Mouse (Mus musculus) embryonic facial prominence, embryonic 15.5 days (tissue): ENCODE measurements at regions not wholly inside any gene's neighbourhood (a gene's known extent, or its start where the extent isn't known, plus 50 kb on each side); places are given as distances from the start of the nearest gene placed in this dataset.

Experiments
- ATAC-seq: fragments of 200-750 bp; cut with Nextera tagmentation; 2 replicates; pipeline ENCODE4 v1.8.0; 2017; ENCODE audit warnings: low read depth, moderate TSS enrichment; ENCODE audit not compliant: insufficient number of reproducible peaks, low FRiP score, low TSS enrichment
- H3K27ac ChIP-seq: fragments of 300-500 bp; sonication (generic); replicated peaks from 2 replicates; pipeline ENCODE4 v1.5.1; 2015; ENCODE audit warnings: mild to moderate bottlenecking, inconsistent platforms
- H3K27me3 ChIP-seq: fragments of 300-500 bp; sonication (generic); 2 replicates; pipeline ENCODE4 v1.6.1; 2015; ENCODE audit warnings: inconsistent platforms
- H3K36me3 ChIP-seq: fragments of 300-500 bp; sonication (generic); 2 replicates; pipeline ENCODE4 v1.6.1; 2015; ENCODE audit warnings: mild to moderate bottlenecking, inconsistent platforms
- H3K4me1 ChIP-seq: fragments of 300-500 bp; sonication (generic); 2 replicates; pipeline ENCODE4 v1.6.1; 2015; ENCODE audit warnings: inconsistent platforms
- H3K4me2 ChIP-seq: fragments of 300-500 bp; sonication (generic); replicated peaks from 2 replicates; pipeline ENCODE4 v1.6.1; 2015; ENCODE audit warnings: mild to moderate bottlenecking, inconsistent platforms
- H3K4me3 ChIP-seq: fragments of 300-500 bp; sonication (generic); replicated peaks from 2 replicates; pipeline ENCODE4 v1.5.1; 2015; ENCODE audit warnings: mild to moderate bottlenecking, inconsistent platforms
- H3K9ac ChIP-seq: fragments of 300-500 bp; sonication (generic); 2 replicates; pipeline ENCODE4 v1.6.1; 2015; ENCODE audit warnings: inconsistent platforms
- H3K9me3 ChIP-seq: fragments of 300-500 bp; sonication (generic); replicated peaks from 2 replicates; pipeline ENCODE4 v1.6.1; 2016; ENCODE audit warnings: inconsistent platforms
- WGBS: fragments of 180-500 bp; shearing (Covaris S2); methylation state at CpG from one replicate; pipeline ENCODE4 v1.1.7; 2015; 5-methylcytosine and 5-hydroxymethylcytosine counted together

DNA sequence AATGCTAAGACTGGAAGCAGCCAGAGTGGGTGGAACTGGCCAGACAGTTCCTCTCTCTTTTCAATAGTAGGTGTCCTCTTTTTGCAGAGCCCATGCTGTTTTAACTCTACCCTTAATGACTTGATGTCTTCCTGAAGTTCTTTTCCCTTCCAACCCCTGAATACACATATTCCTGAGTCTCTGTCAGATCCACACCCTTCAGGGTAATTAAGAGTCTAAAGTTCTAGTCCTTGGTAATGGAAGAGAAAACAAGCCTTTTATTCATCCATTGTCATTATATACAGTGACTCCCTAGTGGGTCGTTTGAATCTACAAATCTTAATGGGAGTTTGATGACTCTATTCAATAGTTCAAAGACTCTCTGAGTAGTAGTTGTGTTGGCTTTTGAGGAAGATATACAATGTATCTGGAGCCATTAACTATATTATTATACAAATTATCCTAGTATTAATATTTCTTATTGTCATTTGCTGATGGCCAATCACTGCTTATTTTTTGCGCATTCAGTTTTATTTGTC is 345.9 kb upstream of the 4930412O13Rik start:
- Histone ChIP-seq H3K36me3 (no peaks in the 10 kb centered on the region), H3K4me1 (no peaks in the 10 kb centered on the region), H3K4me2 (no peak overlapping the region), H3K9ac (no peak overlapping the region), H3K9me3 (no peaks in the 10 kb centered on the region), H3K27me3 (no peaks in the 10 kb centered on the region), H3K27ac (no peak overlapping the region), H3K4me3 (no peak overlapping the region)
- 84% methylated on average over 2 of the region's 2 CpGs for WGBS
- ATAC-seq = no peak

GRCm38 (mm10) chr2:9547771-9548590 is 333.1 kb upstream of the 4930412O13Rik start:
- Histone ChIP-seq H3K4me2 (no peak overlapping the region), H3K9ac (no peak overlapping the region), H3K4me3 (no peak overlapping the region), H3K36me3 (no peaks in the 10 kb centered on the region), H3K27me3 (no peaks in the 10 kb centered on the region), H3K27ac (no peak overlapping the region), H3K4me1 (no peaks in the 10 kb centered on the region), H3K9me3 (no peaks in the 10 kb centered on the region)
- no peak for ATAC-seq
- WGBS = 66% methylated on average over 10 of the region's 10 CpGs

DNA sequence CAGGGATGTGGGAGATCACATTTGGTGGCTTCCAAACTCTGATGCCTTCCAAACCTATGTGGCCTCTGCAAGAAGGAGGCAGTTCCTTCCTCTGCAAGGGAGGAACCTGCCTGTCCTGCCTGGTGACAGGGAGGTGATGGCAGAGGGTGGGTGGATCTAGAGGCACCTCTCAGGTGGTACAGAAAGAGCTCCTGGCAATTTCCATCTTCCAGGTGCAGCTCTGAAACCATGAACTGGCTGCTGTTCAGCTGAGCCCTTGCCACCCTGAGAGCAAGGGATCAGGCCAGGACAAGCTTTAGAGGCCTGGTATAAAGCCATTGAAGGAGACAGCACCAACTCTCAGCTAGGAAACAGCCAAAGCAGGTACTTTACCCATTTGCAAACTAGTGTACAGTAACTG is 327.7 kb upstream of the 4930412O13Rik start:
- no peaks in the 10 kb centered on the region for H3K4me1 ChIP-seq
- H3K36me3 ChIP-seq = no peaks in the 10 kb centered on the region
- no peak overlapping the region for H3K9ac ChIP-seq
- no peak overlapping the region for H3K27ac ChIP-seq
- no peak for ATAC-seq
- H3K4me2 ChIP-seq = no peak overlapping the region
- H3K9me3 ChIP-seq = no peaks in the 10 kb centered on the region
- no peaks in the 10 kb centered on the region for H3K27me3 ChIP-seq
- H3K4me3 ChIP-seq = no peak overlapping the region

DNA sequence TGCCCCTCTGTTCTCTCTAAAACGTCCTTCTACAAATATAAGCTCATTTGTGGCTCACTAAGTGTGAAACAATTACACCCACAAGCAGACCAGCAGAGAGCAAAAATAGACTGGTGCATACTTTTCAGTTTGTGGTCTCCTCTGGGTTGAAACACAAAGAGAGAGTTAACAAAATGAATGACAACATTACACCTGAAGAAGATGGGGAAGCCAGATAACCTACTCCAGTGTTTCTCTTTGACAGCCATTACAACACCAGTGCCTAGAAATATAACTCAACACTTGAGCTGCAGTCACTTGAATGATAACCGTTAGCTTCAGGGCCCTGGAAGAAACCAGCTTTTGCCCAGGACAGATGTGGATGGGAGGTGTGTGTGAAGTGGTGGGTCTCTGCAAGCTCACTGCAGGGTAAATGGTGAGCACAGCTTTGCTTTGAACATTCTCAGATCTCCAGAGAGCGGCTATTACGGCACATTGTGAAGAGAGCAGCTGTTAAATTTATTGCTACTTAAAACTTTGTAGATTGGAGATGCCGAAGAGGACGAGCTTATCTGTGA is 316.5 kb upstream of the 4930412O13Rik start:
- Histone ChIP-seq H3K27ac (no peak overlapping the region), H3K4me2 (no peak overlapping the region), H3K4me1 (no peaks in the 10 kb centered on the region), H3K9me3 (no peaks in the 10 kb centered on the region), H3K36me3 (no peaks in the 10 kb centered on the region), H3K27me3 (no peaks in the 10 kb centered on the region), H3K9ac (no peak overlapping the region), H3K4me3 (no peak overlapping the region)
- 62% methylated on average over 6 of the region's 6 CpGs for WGBS
- no peak for ATAC-seq

GRCm38 (mm10) chr2:9569220-9569619 is 311.8 kb upstream of the 4930412O13Rik start:
- H3K9me3 ChIP-seq = no peaks in the 10 kb centered on the region
- no peak overlapping the region for H3K9ac ChIP-seq
- no peak overlapping the region for H3K4me3 ChIP-seq
- no peak overlapping the region for H3K27ac ChIP-seq
- H3K36me3 ChIP-seq = no peaks in the 10 kb centered on the region
- WGBS = 74% methylated on average over 4 of the region's 4 CpGs
- no peaks in the 10 kb centered on the region for H3K4me1 ChIP-seq
- no peak for ATAC-seq
- H3K27me3 ChIP-seq = no peaks in the 10 kb centered on the region
- H3K4me2 ChIP-seq = no peak overlapping the region

GRCm38 (mm10) chr2:9574196-9574595 is 306.9 kb upstream of the 4930412O13Rik start:
- no peak overlapping the region for H3K4me2 ChIP-seq
- peak; percentile 89 for ATAC-seq

GRCm38 (mm10) chr2:9574651-9575050 is 306.4 kb upstream of the 4930412O13Rik start:
- Histone ChIP-seq H3K9ac (no peak overlapping the region), H3K4me2 (no peak overlapping the region), H3K36me3 (no peaks in the 10 kb centered on the region), H3K27me3 (no peaks in the 10 kb centered on the region), H3K27ac (no peak overlapping the region), H3K9me3 (no peaks in the 10 kb centered on the region), H3K4me3 (no peak overlapping the region), H3K4me1 (no peaks in the 10 kb centered on the region)
- ATAC-seq = no peak
- 88% methylated on average over 5 of the region's 5 CpGs for WGBS

More at GRCm38 (mm10) chr2:9574196-9574595, 306.9 kb upstream of the 4930412O13Rik start:
- WGBS = 65% methylated on average over 6 of the region's 6 CpGs
- Histone ChIP-seq H3K36me3 (no peaks in the 10 kb centered on the region), H3K9me3 (no peaks in the 10 kb centered on the region), H3K4me3 (no peak overlapping the region), H3K4me1 (no peaks in the 10 kb centered on the region), H3K27me3 (no peaks in the 10 kb centered on the region), H3K27ac (no peak overlapping the region), H3K9ac (no peak overlapping the region)

- H3K4me3 ChIP-seq = no peak overlapping the region
- ATAC-seq = no peak
- H3K4me2 ChIP-seq = no peak overlapping the region
- 79% methylated on average over 4 of the region's 4 CpGs for WGBS
- H3K27me3 ChIP-seq = no peaks in the 10 kb centered on the region
- no peak overlapping the region for H3K27ac ChIP-seq
- no peaks in the 10 kb centered on the region for H3K4me1 ChIP-seq
- no peaks in the 10 kb centered on the region for H3K9me3 ChIP-seq
- no peak overlapping the region for H3K9ac ChIP-seq
- H3K36me3 ChIP-seq = no peaks in the 10 kb centered on the region
Measured at GRCm38 (mm10) chr2:9577868-9578267, 303.2 kb upstream of the 4930412O13Rik start.

DNA sequence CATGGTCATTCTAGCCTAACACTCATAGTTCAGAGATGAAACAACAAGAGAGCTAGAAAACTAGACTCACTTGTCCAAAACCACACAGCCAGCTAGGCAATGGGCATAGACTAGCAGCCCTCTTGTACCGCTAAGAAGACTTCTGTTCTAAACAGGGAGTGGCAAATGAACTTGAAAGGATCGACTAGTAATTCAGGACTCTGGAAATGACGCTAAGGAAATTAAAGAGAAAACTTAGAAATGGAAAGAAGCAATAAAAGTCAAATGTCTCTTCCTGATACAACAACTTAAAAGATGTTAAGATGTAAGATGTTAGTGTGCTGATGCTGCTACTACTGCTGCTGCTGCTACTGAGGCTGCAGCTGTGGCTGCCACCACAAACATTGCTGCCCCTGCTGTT is 293.7 kb upstream of the 4930412O13Rik start:
- Histone ChIP-seq H3K4me2 (no peak overlapping the region), H3K9me3 (no peaks in the 10 kb centered on the region), H3K4me1 (no peaks in the 10 kb centered on the region), H3K27me3 (no peaks in the 10 kb centered on the region), H3K9ac (no peak overlapping the region), H3K27ac (no peak overlapping the region), H3K36me3 (no peaks in the 10 kb centered on the region), H3K4me3 (no peak overlapping the region)
- ATAC-seq = no peak
- 90% methylated on average over 3 of the region's 3 CpGs for WGBS

- ATAC-seq = no peak
- Histone ChIP-seq H3K4me2 (no peak overlapping the region), H3K27ac (no peak overlapping the region), H3K4me3 (no peak overlapping the region), H3K36me3 (no peaks in the 10 kb centered on the region), H3K4me1 (peaks cover 5% of the 10 kb centered on the region; the same call in 1 of the 2 replicates), H3K27me3 (no peaks in the 10 kb centered on the region), H3K9ac (no peak overlapping the region), H3K9me3 (no peaks in the 10 kb centered on the region)
Measured at GRCm38 (mm10) chr2:9589200-9589599, 291.9 kb upstream of the 4930412O13Rik start.

DNA sequence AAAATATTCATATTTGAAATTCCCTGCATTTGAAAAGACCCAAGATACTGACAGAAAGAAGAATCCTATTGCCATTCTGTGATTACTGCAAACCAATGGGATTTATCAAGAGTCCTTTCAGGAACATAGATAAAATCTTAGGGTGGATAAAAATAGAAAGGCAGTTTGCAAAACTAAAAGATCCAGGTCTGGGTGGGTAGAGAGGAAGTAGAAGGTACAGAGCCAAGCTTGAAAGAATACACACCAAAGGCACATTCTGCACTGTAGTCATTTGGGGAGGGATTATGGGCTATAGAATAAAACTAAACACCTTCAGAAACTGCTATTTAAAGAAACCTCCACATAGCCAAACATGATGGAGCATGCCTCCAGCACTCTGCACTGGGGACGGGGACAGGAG is 288.5 kb upstream of the 4930412O13Rik start:
- no peak for ATAC-seq
- Histone ChIP-seq H3K27me3 (no peaks in the 10 kb centered on the region), H3K36me3 (no peaks in the 10 kb centered on the region), H3K4me1 (peaks cover 6% of the 10 kb centered on the region; the same call in 1 of the 2 replicates), H3K9ac (no peak overlapping the region), H3K27ac (no peak overlapping the region), H3K9me3 (no peaks in the 10 kb centered on the region), H3K4me3 (no peak overlapping the region), H3K4me2 (no peak overlapping the region)
- 60% methylated on average over 1 of the region's 1 CpGs for WGBS

DNA sequence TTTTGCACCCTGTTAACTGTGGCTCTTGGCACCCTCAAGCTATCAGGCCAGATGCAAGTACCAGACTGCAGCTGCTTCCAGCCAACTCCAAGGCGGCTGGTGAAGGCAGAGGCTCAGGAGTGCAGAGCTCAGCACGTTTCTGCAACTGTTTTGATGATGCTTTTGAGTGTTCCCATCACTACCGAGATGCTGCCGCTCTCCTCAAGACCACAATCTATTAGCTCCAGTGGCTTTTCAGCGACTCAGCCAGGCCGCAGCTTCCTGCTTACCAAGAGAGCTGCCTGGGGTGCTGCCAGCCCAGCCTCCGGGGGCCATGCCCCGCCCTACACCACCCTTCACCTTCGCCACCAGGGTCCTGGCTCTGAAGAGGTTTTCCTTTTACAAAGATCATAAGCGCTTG is 287.1 kb upstream of the 4930412O13Rik start:
- ATAC-seq = no peak
- H3K36me3 ChIP-seq = no peaks in the 10 kb centered on the region
- H3K27me3 ChIP-seq = no peaks in the 10 kb centered on the region
- no peak overlapping the region for H3K9ac ChIP-seq
- no peak overlapping the region for H3K27ac ChIP-seq
- no peaks in the 10 kb centered on the region for H3K9me3 ChIP-seq
- no peak overlapping the region for H3K4me3 ChIP-seq
- H3K4me2 ChIP-seq = no peak overlapping the region
- WGBS = 27% methylated on average over 10 of the region's 10 CpGs
- H3K4me1 ChIP-seq = peaks cover 6% of the 10 kb centered on the region; the same call in 1 of the 2 replicates
